In genomic region chr6:24894146-24894873, GRCm38 (mm10) we compare ENCODE assay signal across 8 mouse cellular contexts. TPM values are rescaled to one million over a fixed set of nuclear protein-coding genes. Genes with fewer than 3 reads are reported as not detected.
DNase-seq lines count a peak whose midpoint lies in the region; ATAC-seq and TF ChIP-seq lines count a peak whose summit lies in the region.

No protein-coding gene starts in this region.

- peaks cover 6% of the 10 kb centered on the region for H3K4me1 ChIP-seq in testis, adult 2 months (ENCODE audit: control insufficient read depth, insufficient read depth, low read length)
- H3K4me1 ChIP-seq in heart, embryonic 13.5 days = no peaks in the 10 kb centered on the region
- no peaks in the 10 kb centered on the region for H3K4me1 ChIP-seq in kidney, embryonic 16.5 days (ENCODE audit: insufficient read depth, low read length)
- peaks cover 3% of the 10 kb centered on the region; the same call in 1 of the 2 replicates for H3K4me1 ChIP-seq in liver, adult 2 months (ENCODE audit: control insufficient read depth, insufficient read depth, low read length)

- H3K27me3 ChIP-seq in testis, adult 2 months (ENCODE audit: control insufficient read depth, insufficient read depth, low read length) = no peaks in the 10 kb centered on the region
- H3K27me3 ChIP-seq in heart, embryonic 13.5 days (replicated peaks) = no peaks in the 10 kb centered on the region
- H3K27me3 ChIP-seq in kidney, embryonic 16.5 days (ENCODE audit: insufficient read depth, low read length) = no peaks in the 10 kb centered on the region
- no peaks in the 10 kb centered on the region for H3K27me3 ChIP-seq in liver, adult 2 months (ENCODE audit: control insufficient read depth, insufficient read depth, low read length)

- TF ChIP-seq POLR2A in testis, adult 2 months (IDR thresholded peaks at IDR 0.05; ENCODE audit: control insufficient read depth, low read depth, low read length) = no peak
- no peak for TF ChIP-seq POLR2A in liver, adult 2 months (IDR thresholded peaks at IDR 0.05; ENCODE audit: extremely low read depth, insufficient read depth, low read length)

- H3K4me3 ChIP-seq in testis, adult 2 months (ENCODE audit: control insufficient read depth, low read depth, low read length) = no peak overlapping the region; the same call in 1 of the 2 replicates
- peak overlapping the region; percentile 42 for H3K4me3 ChIP-seq in heart, embryonic 13.5 days
- peak overlapping the region; percentile 19 for H3K4me3 ChIP-seq in kidney, embryonic 16.5 days (ENCODE audit: low read length)
- H3K4me3 ChIP-seq in liver, adult 2 months (ENCODE audit: insufficient read depth, low read depth, low read length) = 0 out of 2 replicates have a peak overlapping the region, but pooled peaks have one; percentile 14

- H3K9ac ChIP-seq in heart, embryonic 13.5 days = peak overlapping the region; percentile 61
- H3K9ac ChIP-seq in kidney, embryonic 16.5 days (replicated peaks; ENCODE audit: low read length) = no peak overlapping the region
- H3K9ac ChIP-seq in liver, adult 2 months (ENCODE audit: low read depth, low read length) = no peak overlapping the region

- no peaks in the 10 kb centered on the region for H3K9me3 ChIP-seq in heart, embryonic 13.5 days
- no peaks in the 10 kb centered on the region for H3K9me3 ChIP-seq in kidney, embryonic 16.5 days (ENCODE audit: low read length)

- no peak for ATAC-seq in heart, embryonic 13.5 days (ENCODE audit: extremely low read depth, insufficient number of reproducible peaks, low FRiP score, low TSS enrichment)
- ATAC-seq in kidney, embryonic 16.5 days (ENCODE audit: low FRiP score, low TSS enrichment) = peak; percentile 89

- H3K4me2 ChIP-seq in heart, embryonic 13.5 days = peak overlapping the region; percentile 60
- peak overlapping the region; percentile 37; the same call in 1 of the 2 replicates for H3K4me2 ChIP-seq in kidney, embryonic 16.5 days (replicated peaks; ENCODE audit: low read depth, low read length)

- no peak for DNase-seq in testis, postnatal 10 days (ENCODE audit: low spot score)
- peak; percentile 4 for DNase-seq in embryo, embryonic 9.5 days (ENCODE audit: extremely low spot score)
- peak; percentile 88 for DNase-seq in liver, adult 2 months (ENCODE audit: extremely low read depth, low read depth, low spot score)
- DNase-seq in neural tube, embryonic 10.5 days (ENCODE audit: extremely low spot score, low spot score) = peak; percentile 14
- DNase-seq in spleen, postnatal 14 days (ENCODE audit: low spot score in 2 of 2) = no peak

- peak; percentile 47; the same call in 1 of the 2 replicates for TF ChIP-seq CTCF in testis, adult 2 months (IDR thresholded peaks at IDR 0.05; ENCODE audit: control insufficient read depth, insufficient read depth, insufficient replicate concordance, low read depth, low read length)
- peak; percentile 81 for TF ChIP-seq CTCF in liver, adult 2 months (IDR thresholded peaks at IDR 0.05; ENCODE audit: low read depth, low read length)

- no peaks in the 10 kb centered on the region for H3K79me2 ChIP-seq in liver, adult 2 months (ENCODE audit: control insufficient read depth, insufficient read depth, low read length)

- 60% methylated on average over 11 of the region's 11 CpGs for WGBS in heart, embryonic 13.5 days
- 62% methylated on average over 11 of the region's 11 CpGs for WGBS in kidney, embryonic 16.5 days
- WGBS in liver, adult 2 months = 37% methylated on average over 11 of the region's 11 CpGs

- no peaks in the 10 kb centered on the region for H3K36me3 ChIP-seq in testis, adult 2 months (ENCODE audit: control insufficient read depth, insufficient read depth, low read length)
- no peaks in the 10 kb centered on the region for H3K36me3 ChIP-seq in heart, embryonic 13.5 days
- no peaks in the 10 kb centered on the region for H3K36me3 ChIP-seq in kidney, embryonic 16.5 days (ENCODE audit: insufficient read depth, low read length)
- no peaks in the 10 kb centered on the region for H3K36me3 ChIP-seq in liver, adult 2 months (ENCODE audit: control insufficient read depth, insufficient read depth, low read length)

- H3K27ac ChIP-seq in testis, adult 2 months (ENCODE audit: control insufficient read depth, insufficient read depth, low read depth, low read length) = no peak overlapping the region
- H3K27ac ChIP-seq in heart, embryonic 13.5 days (replicated peaks) = no peak overlapping the region
- H3K27ac ChIP-seq in kidney, embryonic 16.5 days (ENCODE audit: low read length) = no peak overlapping the region
- peak overlapping the region; percentile 33; the same call in 1 of the 2 replicates for H3K27ac ChIP-seq in liver, adult 2 months (replicated peaks; ENCODE audit: insufficient read depth, low read depth, low read length)

RNA-seq across cellular contexts. Expression of gene Hyal5, which starts 36.5 kb away (rescaled TPM):
- polyA plus RNA-seq in testis, adult 2 months (2012; rRNA removed) = 78.2 and 107 TPM in 2 replicates
- polyA plus RNA-seq in heart, embryonic 13.5 days (2015; fragmentation: Nextera tagmentation; extraction: Ambion mirVana) = not detected in 2 replicates
- polyA plus RNA-seq in kidney, embryonic 16.5 days (2015; fragmentation: Nextera tagmentation; extraction: Ambion mirVana) = not detected in 2 replicates
- total RNA-seq in liver, adult 2 months (2014; rRNA removed) = not detected in 2 replicates
- polyA plus RNA-seq in liver, adult 2 months (2012; rRNA removed) = not detected in 2 replicates

Comparison
In these comparisons a context has a peak if more than half of its experiments do, and no peak if none do; other contexts are left out.
1. DNase-seq: peak in embryo, embryonic 9.5 days (single experiment), liver, adult 2 months (single experiment) and neural tube, embryonic 10.5 days (single experiment); none in testis, postnatal 10 days (single experiment) and spleen, postnatal 14 days (0 of 2).
2. RNA of gene Hyal5, which starts 36.5 kb away (polyA plus RNA-seq): 78.2 to 107 TPM in testis, adult 2 months; not detected in heart, embryonic 13.5 days, not detected in kidney, embryonic 16.5 days and not detected in liver, adult 2 months; every median in the first group is over 10 times any median in the second.